Mouse (Mus musculus): ENCODE data around the gene Alpk3. TPM values are rescaled to one million over a fixed set of nuclear protein-coding genes. Genes with fewer than 3 reads are reported as not detected.

Gene Alpk3
- 0.15 and 0.61 TPM in 2 replicates for polyA plus RNA-seq (2016; fragmentation: Nextera tagmentation; extraction: Ambion mirVana)

- H3K4me1 ChIP-seq, result peaks cover 3% of the 10 kb centered on the region
- WGBS, result 37% methylated on average over 26 of the region's 27 CpGs
- H3K4me2 ChIP-seq (replicated peaks), result 0 out of 2 replicates have a peak within 1 kb of the TSS, but pooled peaks have one; percentile 8
- H3K27me3 ChIP-seq, result peaks cover 5% of the 10 kb centered on the region; the same call in 1 of the 2 replicates
- no peaks in the 10 kb centered on the region for H3K9me3 ChIP-seq (replicated peaks)
- H3K4me3 ChIP-seq, result no peak within 1 kb of the TSS
- no peak within 1 kb of the TSS for H3K27ac ChIP-seq
- H3K9ac ChIP-seq, result no peak within 1 kb of the TSS
- ATAC-seq (ENCODE audit: low FRiP score), result no peak
- no peaks in the 10 kb centered on the region for H3K36me3 ChIP-seq
Measured at GRCm38 (mm10) chr7:81057471-81057870, at the start of gene Alpk3. TSS of gene Alpk3 (plus strand) at chr7:81057600.

DNA sequence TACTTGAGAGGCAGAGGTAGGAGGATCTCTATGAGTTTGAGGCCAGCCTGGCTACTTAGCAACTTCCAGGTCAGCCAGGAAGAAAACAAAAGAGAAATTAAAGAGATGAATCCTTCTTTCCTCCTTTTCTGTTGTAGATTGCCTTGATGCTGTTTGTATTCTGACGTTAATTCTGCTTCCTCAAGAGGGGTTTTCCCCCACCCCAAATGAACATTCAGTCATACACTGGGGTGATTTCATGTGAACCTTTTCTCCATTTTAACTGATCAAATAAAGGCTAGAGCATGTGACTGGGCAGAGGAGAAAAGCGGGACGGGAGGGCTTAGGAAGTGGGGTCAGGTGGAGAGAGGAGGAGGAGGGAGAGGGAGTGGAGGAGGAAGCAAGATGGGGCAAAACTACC lies 49.1 kb upstream of the Alpk3 start:
- Histone ChIP-seq H3K4me3 (no peak overlapping the region), H3K4me2 (replicated peaks) (no peak overlapping the region), H3K27ac (no peak overlapping the region), H3K9me3 (replicated peaks) (no peaks in the 10 kb centered on the region), H3K27me3 (no peaks in the 10 kb centered on the region), H3K9ac (no peak overlapping the region), H3K36me3 (peaks cover 10% of the 10 kb centered on the region), H3K4me1 (no peaks in the 10 kb centered on the region)
- 81% methylated on average over 3 of the region's 3 CpGs for WGBS
- no peak for ATAC-seq (ENCODE audit: low FRiP score)

- ATAC-seq (ENCODE audit: low FRiP score), result no peak
- H3K9me3 ChIP-seq (replicated peaks), result no peaks in the 10 kb centered on the region
- H3K4me2 ChIP-seq (replicated peaks), result no peak overlapping the region
- no peaks in the 10 kb centered on the region for H3K4me1 ChIP-seq
- H3K36me3 ChIP-seq, result peaks cover 10% of the 10 kb centered on the region
- no peak overlapping the region for H3K4me3 ChIP-seq
- no peak overlapping the region for H3K9ac ChIP-seq
- H3K27ac ChIP-seq, result no peak overlapping the region
- no peaks in the 10 kb centered on the region for H3K27me3 ChIP-seq
- 98% methylated on average over 3 of the region's 3 CpGs for WGBS
Measured at GRCm38 (mm10) chr7:81011576-81011975, 45.8 kb upstream of the Alpk3 start.

DNA sequence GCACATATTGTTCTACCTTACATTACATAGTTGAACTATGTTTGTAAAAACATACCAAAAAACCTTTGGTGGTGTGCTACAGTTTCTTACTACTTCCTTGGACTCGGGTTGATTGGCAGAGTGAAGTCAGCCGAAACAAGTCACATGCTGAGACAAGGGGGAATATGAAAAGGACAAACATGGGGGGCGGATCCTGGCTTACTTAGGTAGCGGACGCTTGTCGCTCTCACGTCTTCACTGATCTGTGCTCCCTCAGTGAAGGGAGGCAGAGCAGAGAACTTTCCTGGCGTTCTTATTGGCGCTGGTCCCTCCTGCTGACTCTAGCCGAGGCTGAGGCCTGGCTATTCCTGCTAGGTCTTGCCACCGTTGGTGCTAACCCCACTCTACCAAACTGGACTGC lies 37.1 kb upstream of the Alpk3 start:
- no peaks in the 10 kb centered on the region for H3K4me1 ChIP-seq
- no peaks in the 10 kb centered on the region for H3K27me3 ChIP-seq
- ATAC-seq (ENCODE audit: low FRiP score), result no peak
- peaks cover 28% of the 10 kb centered on the region for H3K36me3 ChIP-seq
- no peak overlapping the region for H3K4me3 ChIP-seq
- no peak overlapping the region for H3K27ac ChIP-seq
- 51% methylated on average over 11 of the region's 11 CpGs for WGBS
- no peak overlapping the region for H3K4me2 ChIP-seq (replicated peaks)
- no peaks in the 10 kb centered on the region for H3K9me3 ChIP-seq (replicated peaks)
- H3K9ac ChIP-seq, result no peak overlapping the region

DNA sequence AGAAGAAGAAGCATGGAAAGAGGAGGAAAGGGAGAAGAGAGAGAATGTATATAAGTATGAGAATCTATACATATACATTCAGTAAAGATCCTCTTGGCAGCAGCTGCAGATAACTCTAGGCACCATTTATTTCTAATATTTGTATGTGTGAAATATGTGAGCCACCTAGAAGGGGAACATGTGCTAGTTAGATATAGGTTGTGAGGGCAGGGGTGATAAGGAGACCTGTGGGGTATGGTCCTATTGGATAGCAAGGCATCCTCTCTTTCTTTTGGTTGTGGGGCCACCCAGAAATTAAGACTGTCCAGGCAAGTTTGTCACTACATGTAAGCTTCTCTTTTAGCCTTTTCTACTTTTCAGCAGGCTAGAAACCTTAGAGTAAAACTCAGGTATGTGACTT lies 34.7 kb upstream of the Alpk3 start:
- no peak for ATAC-seq (ENCODE audit: low FRiP score)
- H3K4me3 ChIP-seq, result no peak overlapping the region
- no peak overlapping the region for H3K9ac ChIP-seq
- H3K4me1 ChIP-seq, result no peaks in the 10 kb centered on the region
- H3K27ac ChIP-seq, result no peak overlapping the region
- H3K9me3 ChIP-seq (replicated peaks), result no peaks in the 10 kb centered on the region
- H3K36me3 ChIP-seq, result peaks cover 45% of the 10 kb centered on the region
- H3K27me3 ChIP-seq, result no peaks in the 10 kb centered on the region
- H3K4me2 ChIP-seq (replicated peaks), result no peak overlapping the region

GRCm38 (mm10) chr7:81024118-81024517 lies 33.3 kb upstream of the Alpk3 start:
- H3K27ac ChIP-seq, result no peak overlapping the region
- no peaks in the 10 kb centered on the region for H3K4me1 ChIP-seq
- 72% methylated on average over 5 of the region's 5 CpGs for WGBS
- no peak overlapping the region for H3K4me3 ChIP-seq
- no peaks in the 10 kb centered on the region for H3K9me3 ChIP-seq (replicated peaks)
- no peak for ATAC-seq (ENCODE audit: low FRiP score)
- H3K4me2 ChIP-seq (replicated peaks), result no peak overlapping the region
- H3K27me3 ChIP-seq, result no peaks in the 10 kb centered on the region
- H3K9ac ChIP-seq, result no peak overlapping the region
- H3K36me3 ChIP-seq, result peaks cover 54% of the 10 kb centered on the region

DNA sequence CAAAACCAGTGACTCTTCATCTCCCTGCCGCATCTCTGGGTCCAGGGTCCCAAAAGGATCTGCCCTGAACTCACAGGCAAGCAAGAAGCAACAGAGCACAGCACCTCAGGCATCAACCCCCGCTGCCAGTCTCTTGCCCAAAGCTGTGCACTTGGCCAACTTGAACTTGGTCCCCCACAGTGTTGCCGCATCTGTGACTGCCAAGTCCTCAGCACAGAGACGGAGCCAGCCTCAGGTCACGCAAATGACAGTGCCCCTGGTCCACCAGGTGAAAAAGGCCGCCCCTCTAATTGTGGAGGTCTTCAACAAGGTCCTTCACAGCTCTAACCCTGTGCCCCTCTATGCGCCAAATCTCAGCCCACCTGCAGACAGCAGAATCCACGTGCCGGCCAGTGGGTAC lies 32.7 kb upstream of the Alpk3 start:
- H3K4me2 ChIP-seq (replicated peaks), result no peak overlapping the region
- H3K36me3 ChIP-seq, result peaks cover 59% of the 10 kb centered on the region
- no peaks in the 10 kb centered on the region for H3K9me3 ChIP-seq (replicated peaks)
- no peaks in the 10 kb centered on the region for H3K4me1 ChIP-seq
- H3K4me3 ChIP-seq, result no peak overlapping the region
- H3K9ac ChIP-seq, result no peak overlapping the region
- WGBS, result 97% methylated on average over 9 of the region's 9 CpGs
- ATAC-seq (ENCODE audit: low FRiP score), result no peak
- no peaks in the 10 kb centered on the region for H3K27me3 ChIP-seq
- H3K27ac ChIP-seq, result no peak overlapping the region

DNA sequence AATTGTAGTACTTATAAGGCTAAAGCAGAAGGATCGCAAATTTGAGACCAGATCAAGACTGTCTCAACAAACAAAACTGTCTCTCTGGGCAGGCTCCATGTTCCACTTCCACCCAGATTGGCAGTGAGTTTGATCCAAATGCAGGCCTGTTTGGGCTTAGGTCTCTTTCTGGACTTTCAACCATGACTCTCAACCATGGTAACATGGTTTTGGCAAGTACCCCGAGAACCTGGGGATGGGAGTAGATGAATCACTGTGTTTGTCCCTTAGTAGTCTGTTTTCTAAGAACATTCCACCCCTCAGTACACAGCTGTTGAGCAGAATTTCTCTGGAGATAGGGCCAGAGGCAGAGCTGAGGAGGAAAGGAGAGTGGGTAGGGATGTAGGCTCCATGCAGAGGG lies 31.6 kb upstream of the Alpk3 start:
- no peaks in the 10 kb centered on the region for H3K4me1 ChIP-seq
- WGBS, result 98% methylated on average over 2 of the region's 2 CpGs
- H3K27me3 ChIP-seq, result no peaks in the 10 kb centered on the region
- H3K36me3 ChIP-seq, result peaks cover 70% of the 10 kb centered on the region
- no peaks in the 10 kb centered on the region for H3K9me3 ChIP-seq (replicated peaks)
- no peak overlapping the region for H3K4me2 ChIP-seq (replicated peaks)
- no peak overlapping the region for H3K4me3 ChIP-seq
- H3K27ac ChIP-seq, result no peak overlapping the region
- ATAC-seq (ENCODE audit: low FRiP score), result no peak
- H3K9ac ChIP-seq, result no peak overlapping the region

DNA sequence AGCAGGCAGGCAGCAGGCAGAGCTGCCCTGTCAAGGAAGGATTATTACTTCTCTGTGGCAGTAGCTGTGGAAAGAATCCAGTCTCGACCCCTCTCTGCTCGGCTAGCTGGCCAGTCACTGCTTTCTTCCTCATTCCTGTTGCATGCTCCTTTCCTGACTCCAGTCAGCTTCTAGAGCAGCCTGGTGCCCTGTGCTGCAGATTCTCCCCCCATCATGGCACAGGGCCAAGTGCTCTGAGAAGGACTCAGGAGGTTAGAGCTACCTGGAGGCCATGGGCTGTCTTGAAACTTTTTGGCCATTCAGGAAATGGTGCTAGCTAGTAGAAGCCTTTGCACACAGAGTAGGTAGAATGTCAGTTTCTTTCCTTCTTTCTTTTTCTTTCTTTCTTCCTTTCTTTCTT lies 17.7 kb upstream of the Alpk3 start:
- 83% methylated on average over 2 of the region's 2 CpGs for WGBS
- peaks cover 65% of the 10 kb centered on the region for H3K36me3 ChIP-seq

GRCm38 (mm10) chr7:81043023-81043620 lies 14.3 kb upstream of the Alpk3 start:
- H3K4me1 ChIP-seq, result no peaks in the 10 kb centered on the region
- no peak overlapping the region for H3K4me2 ChIP-seq (replicated peaks)
- no peaks in the 10 kb centered on the region for H3K9me3 ChIP-seq (replicated peaks)
- peaks cover 53% of the 10 kb centered on the region for H3K36me3 ChIP-seq
- H3K4me3 ChIP-seq, result no peak overlapping the region
- no peak for ATAC-seq (ENCODE audit: low FRiP score)
- no peak overlapping the region for H3K27ac ChIP-seq
- WGBS, result 81% methylated on average over 5 of the region's 5 CpGs
- H3K27me3 ChIP-seq, result no peaks in the 10 kb centered on the region
- no peak overlapping the region for H3K9ac ChIP-seq

More for the DNA sequence above, 17.7 kb upstream of the Alpk3 start:
- no peak overlapping the region for H3K27ac ChIP-seq
- H3K9me3 ChIP-seq (replicated peaks), result no peaks in the 10 kb centered on the region
- no peaks in the 10 kb centered on the region for H3K27me3 ChIP-seq
- H3K4me1 ChIP-seq, result no peaks in the 10 kb centered on the region
- H3K4me3 ChIP-seq, result no peak overlapping the region
- no peak for ATAC-seq (ENCODE audit: low FRiP score)
- H3K9ac ChIP-seq, result no peak overlapping the region
- no peak overlapping the region for H3K4me2 ChIP-seq (replicated peaks)

GRCm38 (mm10) chr7:81047847-81048246 lies 9.6 kb upstream of the Alpk3 start:
- 91% methylated on average over 3 of the region's 3 CpGs for WGBS
- H3K4me1 ChIP-seq, result no peaks in the 10 kb centered on the region
- no peaks in the 10 kb centered on the region for H3K27me3 ChIP-seq
- H3K36me3 ChIP-seq, result peaks cover 7% of the 10 kb centered on the region
- H3K9me3 ChIP-seq (replicated peaks), result no peaks in the 10 kb centered on the region
- no peak overlapping the region for H3K4me3 ChIP-seq
- no peak overlapping the region for H3K9ac ChIP-seq
- no peak overlapping the region for H3K4me2 ChIP-seq (replicated peaks)
- no peak overlapping the region for H3K27ac ChIP-seq
- no peak for ATAC-seq (ENCODE audit: low FRiP score)

- no peaks in the 10 kb centered on the region for H3K4me1 ChIP-seq
- H3K36me3 ChIP-seq, result 0 out of 2 replicates have a peak, but pooled peaks cover 3% of the 10 kb centered on the region
- H3K9ac ChIP-seq, result no peak overlapping the region
- no peak overlapping the region for H3K4me3 ChIP-seq
- H3K27me3 ChIP-seq, result no peaks in the 10 kb centered on the region
- H3K9me3 ChIP-seq (replicated peaks), result no peaks in the 10 kb centered on the region
- H3K4me2 ChIP-seq (replicated peaks), result no peak overlapping the region
- ATAC-seq (ENCODE audit: low FRiP score), result no peak
- H3K27ac ChIP-seq, result no peak overlapping the region
- 89% methylated on average over 2 of the region's 2 CpGs for WGBS
Measured at GRCm38 (mm10) chr7:81048513-81048912, 8.9 kb upstream of the Alpk3 start.

GRCm38 (mm10) chr7:81049966-81050365 lies 7.4 kb upstream of the Alpk3 start:
- Histone ChIP-seq H3K27ac (no peak overlapping the region), H3K9ac (no peak overlapping the region), H3K4me3 (no peak overlapping the region), H3K4me2 (replicated peaks) (no peak overlapping the region), H3K9me3 (replicated peaks) (no peaks in the 10 kb centered on the region), H3K4me1 (no peaks in the 10 kb centered on the region), H3K36me3 (no peaks in the 10 kb centered on the region), H3K27me3 (no peaks in the 10 kb centered on the region)
- ATAC-seq (ENCODE audit: low FRiP score), result no peak
- 76% methylated on average over 5 of the region's 5 CpGs for WGBS

All from hindbrain, embryonic 12.5 days (tissue).